Mouse (Mus musculus): ENCODE measurements around the gene Olfr1361. TPM values are rescaled to one million over a fixed set of nuclear protein-coding genes. Genes with fewer than 3 reads are reported as not detected.
A peak's percentile ranks its signal among the peaks of the same experiment; 100 is the strongest.

The Olfr1361 gene
- total RNA-seq (2021) = not detected
- long read RNA-seq, experiment 1 = 0 reads
- long read RNA-seq, experiment 2 = 0 reads

- no peak for DNase-seq (ENCODE audit: low spot score in 2 of 2)
- Histone ChIP-seq H3K4me3 (no peak within 1 kb of the TSS), H3K27ac (no peak within 1 kb of the TSS)
- no peak for TF ChIP-seq CTCF (conservative IDR thresholded peaks at IDR 0.05)
Measured at GRCm38 (mm10) chr13:21663286-21663685, at the start of gene Olfr1361. Gene Olfr1361, minus strand, starts transcription at chr13:21663386.

GRCm38 (mm10) chr13:21711698-21712097 is 48.5 kb upstream of the Olfr1361 start:
- no peak for DNase-seq (ENCODE audit: low spot score in 2 of 2)
- H3K4me3 ChIP-seq = peak overlapping the region; percentile 68
- TF ChIP-seq CTCF (conservative IDR thresholded peaks at IDR 0.05) = no peak
- no peak overlapping the region for H3K27ac ChIP-seq

GRCm38 (mm10) chr13:21710821-21711525 is 47.8 kb upstream of the Olfr1361 start:
- peak overlapping the region; percentile 83 for H3K27ac ChIP-seq
- DNase-seq (ENCODE audit: low spot score in 2 of 2) = peak; percentile 76 to 83
- TF ChIP-seq CTCF (conservative IDR thresholded peaks at IDR 0.05) = no peak

GRCm38 (mm10) chr13:21710031-21710711 is 47.0 kb upstream of the Olfr1361 start:
- peak; percentile 87 to 92 for DNase-seq (ENCODE audit: low spot score in 2 of 2)
- peak; percentile 95 for TF ChIP-seq CTCF (conservative IDR thresholded peaks at IDR 0.05)
- Histone ChIP-seq H3K4me3 (peak overlapping the region; percentile 68), H3K27ac (peak overlapping the region; percentile 83)

More at GRCm38 (mm10) chr13:21710821-21711525, 47.8 kb upstream of the Olfr1361 start:
- H3K4me3 ChIP-seq = peak overlapping the region; percentile 68

- Histone ChIP-seq H3K4me3 (no peak overlapping the region), H3K27ac (no peak overlapping the region)
- no peak for DNase-seq (ENCODE audit: low spot score in 2 of 2)
- TF ChIP-seq CTCF (conservative IDR thresholded peaks at IDR 0.05) = no peak
Measured at GRCm38 (mm10) chr13:21706669-21707068, 43.5 kb upstream of the Olfr1361 start.

GRCm38 (mm10) chr13:21697811-21698210 is 34.6 kb upstream of the Olfr1361 start, which contains the start of gene Olfr1359:
Gene Olfr1359, plus strand, starts transcription at chr13:21698111.
- no peak for DNase-seq (ENCODE audit: low spot score in 2 of 2)
- no peak within 1 kb of the TSS for H3K4me3 ChIP-seq
- TF ChIP-seq CTCF (conservative IDR thresholded peaks at IDR 0.05) = no peak
- H3K27ac ChIP-seq = no peak within 1 kb of the TSS

- DNase-seq (ENCODE audit: low spot score in 2 of 2) = no peak
- Histone ChIP-seq H3K4me3 (no peak within 1 kb of the TSS), H3K27ac (no peak within 1 kb of the TSS)
- TF ChIP-seq CTCF (conservative IDR thresholded peaks at IDR 0.05) = no peak
Measured at GRCm38 (mm10) chr13:21677305-21677704, 14.1 kb upstream of the Olfr1361 start, which contains the start of gene Olfr1360. Gene Olfr1360, minus strand, starts transcription at chr13:21677405.

- no peak for TF ChIP-seq CTCF (conservative IDR thresholded peaks at IDR 0.05)
- Histone ChIP-seq H3K4me3 (no peak within 1 kb of the TSS), H3K27ac (no peak within 1 kb of the TSS)
- DNase-seq (ENCODE audit: low spot score in 2 of 2) = no peak
Measured at GRCm38 (mm10) chr13:21642418-21642817, 20.8 kb downstream of the Olfr1361 start, which contains the start of gene Olfr11. Gene Olfr11, minus strand, starts transcription at chr13:21642518.

GRCm38 (mm10) chr13:21613922-21614321 is 49.3 kb downstream of the Olfr1361 start, which contains the start of gene Olfr1362:
Gene Olfr1362, minus strand, starts transcription at chr13:21614022.
- Histone ChIP-seq H3K27ac (no peak within 1 kb of the TSS), H3K4me3 (no peak within 1 kb of the TSS)
- DNase-seq (ENCODE audit: low spot score in 2 of 2) = no peak
- no peak for TF ChIP-seq CTCF (conservative IDR thresholded peaks at IDR 0.05)

Other genes with a start within 250 kb of the Olfr1361 start
- 1 to 10 TPM; 1.1 to 1.6 TPM for gene Pgbd1, start 222.3 kb downstream of the Olfr1361 start, total RNA-seq (2021)
- gene Zscan26, start 209.7 kb downstream of the Olfr1361 start, total RNA-seq (2021) = 10 to 100 TPM; 55.4 to 55.9 TPM
- gene Nkapl, start 194.9 kb downstream of the Olfr1361 start, total RNA-seq (2021) = under 1 TPM; 0.56 to 0.92 TPM
- gene Zkscan4, start 184.5 kb downstream of the Olfr1361 start, total RNA-seq (2021) = 1 to 10 TPM; 6.5 TPM
- not detected for gene Gm10065, start 183.9 kb downstream of the Olfr1361 start, total RNA-seq (2021)
- 10 to 100 TPM; 19.4 to 21.2 TPM for gene AK157302, start 168.2 kb downstream of the Olfr1361 start, total RNA-seq (2021)
- 10 to 100 TPM; 59.2 to 60.9 TPM for gene Gm11273, start 162.0 kb downstream of the Olfr1361 start, total RNA-seq (2021)
- 10 to 100 TPM; 20.2 to 23.4 TPM for gene Zkscan8, start 132.3 kb downstream of the Olfr1361 start, total RNA-seq (2021)
- gene Olfr1366, start 120.6 kb downstream of the Olfr1361 start, total RNA-seq (2021) = not detected
- gene Olfr1535, start 103.5 kb downstream of the Olfr1361 start, total RNA-seq (2021) = not detected
- gene Olfr1364, start 81.6 kb downstream of the Olfr1361 start, total RNA-seq (2021) = not detected
- not detected for gene Olfr1362, start 49.4 kb downstream of the Olfr1361 start, total RNA-seq (2021)
- gene Olfr11, start 20.9 kb downstream of the Olfr1361 start, total RNA-seq (2021) = not detected
- not detected for gene Olfr1360, start 14.0 kb upstream of the Olfr1361 start, total RNA-seq (2021)
- gene Olfr1359, start 34.7 kb upstream of the Olfr1361 start, total RNA-seq (2021) = not detected
- gene Hist1h2bl, start 52.8 kb upstream of the Olfr1361 start, total RNA-seq (2021) = 10 to 100 TPM; 25.0 to 36.7 TPM
- 10 to 100 TPM; 27.6 to 54.9 TPM for gene Hist1h2ai, start 53.0 kb upstream of the Olfr1361 start, total RNA-seq (2021)
- 10 to 100 TPM; 51.3 to 58.2 TPM for gene Hist1h3h, start 54.3 kb upstream of the Olfr1361 start, total RNA-seq (2021)
- gene Hist1h2bm, start 58.7 kb upstream of the Olfr1361 start, total RNA-seq (2021) = 1 to 10 TPM; 4.2 to 8.2 TPM
- gene Hist1h4j, start 71.7 kb upstream of the Olfr1361 start, total RNA-seq (2021) = 10 to 100 TPM; 16.7 to 19.3 TPM
- gene Hist1h4k, start 87.1 kb upstream of the Olfr1361 start, total RNA-seq (2021) = 100 to 1,000 TPM; 269 to 298 TPM
- gene Hist1h2ak, start 90.4 kb upstream of the Olfr1361 start, total RNA-seq (2021) = 10 to 100 TPM; 15.1 TPM
- 1 to 10 TPM; 8.3 to 9.4 TPM for gene Hist1h2bn, start 90.7 kb upstream of the Olfr1361 start, total RNA-seq (2021)
- 1 to 10 TPM; 6.3 to 8.1 TPM for gene Hist1h1b, start 117.2 kb upstream of the Olfr1361 start, total RNA-seq (2021)
- 10 to 100 TPM; 61.0 to 71.7 TPM for gene Hist1h3i, start 120.0 kb upstream of the Olfr1361 start, total RNA-seq (2021)
- gene Hist1h2an, start 123.8 kb upstream of the Olfr1361 start, total RNA-seq (2021) = 1 to 10 TPM in 1 of 2 experiments, not detected in 1; 2.8 TPM
- gene Hist1h2bp, start 124.1 kb upstream of the Olfr1361 start, total RNA-seq (2021) = 1 to 10 TPM; 6.8 to 8.1 TPM
- gene Hist1h2bq, start 146.8 kb upstream of the Olfr1361 start, total RNA-seq (2021) = 10 to 100 TPM; 39.6 to 42.1 TPM
- gene Hist1h2ao, start 147.1 kb upstream of the Olfr1361 start, total RNA-seq (2021) = 10 to 100 TPM; 30.7 to 36.0 TPM
- 100 to 1,000 TPM; 247 to 254 TPM for gene Hist1h4m, start 148.4 kb upstream of the Olfr1361 start, total RNA-seq (2021)
- 10 to 100 TPM; 26.5 to 46.4 TPM for gene Hist1h4n, start 168.8 kb upstream of the Olfr1361 start, total RNA-seq (2021)
- 10 to 100 TPM; 11.3 to 15.9 TPM for gene Hist1h2ap, start 170.1 kb upstream of the Olfr1361 start, total RNA-seq (2021)
- 10 to 100 TPM; 38.6 to 42.0 TPM for gene Hist1h2br, start 170.4 kb upstream of the Olfr1361 start, total RNA-seq (2021)